ENCODE assay signal across 8 mouse cellular contexts in genomic region chr5:121184945-121185551, GRCm38 (mm10). TPM values are rescaled to one million over a fixed set of nuclear protein-coding genes. Genes with fewer than 3 reads are reported as not detected.
DNase-seq lines count a peak whose midpoint lies in the region; ATAC-seq and TF ChIP-seq lines count a peak whose summit lies in the region.

No protein-coding gene starts in this region.

- H3K27ac ChIP-seq in left cerebral cortex, adult 2 months, result peak overlapping the region; percentile 71
- H3K27ac ChIP-seq in hindbrain, embryonic 11.5 days (ENCODE audit: low read depth, low read length), result peak overlapping the region; percentile 36; the same call in 1 of the 2 replicates
- peak overlapping the region; percentile 68 for H3K27ac ChIP-seq in liver, embryonic 16.5 days (ENCODE audit: low read length)

- no peak overlapping the region for H3K9ac ChIP-seq in hindbrain, embryonic 11.5 days (ENCODE audit: low read depth, low read length)
- no peak overlapping the region for H3K9ac ChIP-seq in liver, embryonic 16.5 days (ENCODE audit: low read depth, low read length)

- ATAC-seq in hindbrain, embryonic 11.5 days (ENCODE audit: low FRiP score), result no peak
- peak; percentile 71 for ATAC-seq in liver, embryonic 16.5 days (ENCODE audit: low read depth)

- no peaks in the 10 kb centered on the region for H3K27me3 ChIP-seq in hindbrain, embryonic 11.5 days (ENCODE audit: control insufficient read depth, insufficient read depth, low read length)
- H3K27me3 ChIP-seq in liver, embryonic 16.5 days (ENCODE audit: control insufficient read depth, insufficient read depth, low read depth, low read length), result no peaks in the 10 kb centered on the region

- H3K36me3 ChIP-seq in hindbrain, embryonic 11.5 days (ENCODE audit: control insufficient read depth, insufficient read depth, low read length), result no peaks in the 10 kb centered on the region
- H3K36me3 ChIP-seq in liver, embryonic 16.5 days (ENCODE audit: control insufficient read depth, insufficient read depth), result no peaks in the 10 kb centered on the region

- H3K4me2 ChIP-seq in hindbrain, embryonic 11.5 days (replicated peaks; ENCODE audit: low read depth, low read length), result no peak overlapping the region
- peak overlapping the region; percentile 10; the same call in 1 of the 2 replicates for H3K4me2 ChIP-seq in liver, embryonic 16.5 days (ENCODE audit: low read depth, low read length)

- WGBS in hindbrain, embryonic 11.5 days, result 67% methylated on average over 11 of the region's 11 CpGs
- WGBS in liver, embryonic 16.5 days (ENCODE audit: insufficient replicate concordance), result 20% methylated on average over 11 of the region's 11 CpGs

- DNase-seq in left cerebral cortex, adult 2 months (ENCODE audit: extremely low spot score in 1 of 2, low spot score in 2 of 2), result no peak
- DNase-seq in left cerebral cortex, adult 18-20 months (ENCODE audit: low spot score in 2 of 2), result no peak
- DNase-seq in embryo, embryonic 10 days (ENCODE audit: low spot score), result peak; percentile 40
- DNase-seq in hindbrain, embryonic 11.5 days (ENCODE audit: low spot score), result no peak
- no peak for DNase-seq in layer of hippocampus, adult 9-11 months
- no peak for DNase-seq in spleen, adult 12 weeks (ENCODE audit: low spot score)
- no peak for DNase-seq in adrenal gland, postnatal 25 days

- intact Hi-C loops in left cerebral cortex, adult 2 months (cut with DNase I), result no loop called here

- 0 out of 2 replicates have a peak overlapping the region, but pooled peaks have one; percentile 16 for H3K4me3 ChIP-seq in left cerebral cortex, adult 2 months
- H3K4me3 ChIP-seq in hindbrain, embryonic 11.5 days (ENCODE audit: low read depth, low read length), result no peak overlapping the region
- no peak overlapping the region for H3K4me3 ChIP-seq in liver, embryonic 16.5 days (ENCODE audit: low read depth, low read length)

- TF ChIP-seq CTCF in left cerebral cortex, adult 2 months (IDR thresholded peaks at IDR 0.05), result no peak

- peaks cover 11% of the 10 kb centered on the region for H3K4me1 ChIP-seq in hindbrain, embryonic 11.5 days (replicated peaks; ENCODE audit: control insufficient read depth, insufficient read depth, low read length)
- peaks cover 45% of the 10 kb centered on the region for H3K4me1 ChIP-seq in liver, embryonic 16.5 days (ENCODE audit: control insufficient read depth, low read depth, low read length)

- no peaks in the 10 kb centered on the region for H3K9me3 ChIP-seq in hindbrain, embryonic 11.5 days (ENCODE audit: control insufficient read depth, low read length)
- H3K9me3 ChIP-seq in liver, embryonic 16.5 days (replicated peaks; ENCODE audit: control insufficient read depth, low read length), result no peaks in the 10 kb centered on the region

RNA-seq across cellular contexts. Expression of gene Ptpn11, which starts 6.1 kb away (rescaled TPM):
- total RNA-seq in left cerebral cortex, adult 2 months (2021), result 10 to 100 TPM; 95.4 to 96.8 TPM
- total RNA-seq in left cerebral cortex, adult 18-20 months (2021), result 100 to 1,000 TPM in 1 of 2 experiments, 10 to 100 TPM in 1; 96.8 to 105 TPM
- 25.0 and 32.4 TPM in 2 replicates for polyA plus RNA-seq in hindbrain, embryonic 11.5 days (2014; fragmentation: Nextera tagmentation; extraction: Ambion mirVana)
- 6.6 and 7.0 TPM in 2 replicates for polyA plus RNA-seq in liver, embryonic 16.5 days (2015; fragmentation: Nextera tagmentation; extraction: Ambion mirVana)
- 92.7 and 98.6 TPM in 2 replicates for total RNA-seq in adrenal gland, postnatal 25 days (2021)

RNA-seq across cellular contexts. Expression of gene Rpl6, which starts 19.2 kb away (rescaled TPM):
- total RNA-seq in left cerebral cortex, adult 2 months (2021), result 100 to 1,000 TPM; 412 to 420 TPM
- total RNA-seq in left cerebral cortex, adult 18-20 months (2021), result 100 to 1,000 TPM; 457 to 473 TPM
- polyA plus RNA-seq in hindbrain, embryonic 11.5 days (2014; fragmentation: Nextera tagmentation; extraction: Ambion mirVana), result 619 and 657 TPM in 2 replicates
- polyA plus RNA-seq in liver, embryonic 16.5 days (2015; fragmentation: Nextera tagmentation; extraction: Ambion mirVana), result 278 and 327 TPM in 2 replicates
- total RNA-seq in adrenal gland, postnatal 25 days (2021), result 923 and 949 TPM in 2 replicates

RNA-seq across cellular contexts. Expression of gene Hectd4, which starts 35.0 kb away (rescaled TPM):
- total RNA-seq in left cerebral cortex, adult 2 months (2021), result 100 to 1,000 TPM; 186 to 205 TPM
- 100 to 1,000 TPM; 163 to 164 TPM for total RNA-seq in left cerebral cortex, adult 18-20 months (2021)
- 11.6 and 15.5 TPM in 2 replicates for polyA plus RNA-seq in hindbrain, embryonic 11.5 days (2014; fragmentation: Nextera tagmentation; extraction: Ambion mirVana)
- 8.5 and 8.7 TPM in 2 replicates for polyA plus RNA-seq in liver, embryonic 16.5 days (2015; fragmentation: Nextera tagmentation; extraction: Ambion mirVana)
- 29.8 and 35.7 TPM in 2 replicates for total RNA-seq in adrenal gland, postnatal 25 days (2021)
